Mouse (Mus musculus) spleen, postnatal 36 days (tissue): ENCODE results near the gene Swap70.
"Not testable (repeated sequence)": the region's sequence is repeated elsewhere in the genome, so short reads cannot be mapped to it uniquely, and the experiment has no call there.

ENCODE experiments used
- DNase-seq, 2 experiments: peaks; one replicate each; pipeline ENCODE4 v3.0.0; 2022; ENCODE audit warnings: low spot score in 2 of 2, mixed read lengths in 1 of 2

Gene Swap70

GRCm38 (mm10) chr7:110221586-110222481 is at the start of gene Swap70:
Gene Swap70 (plus strand): TSS chr7:110221711.
- DNase-seq: peak; percentile 89 to 91

GRCm38 (mm10) chr7:110179208-110179607 is 42.3 kb upstream of the Swap70 start:
- no peak for DNase-seq

DNA sequence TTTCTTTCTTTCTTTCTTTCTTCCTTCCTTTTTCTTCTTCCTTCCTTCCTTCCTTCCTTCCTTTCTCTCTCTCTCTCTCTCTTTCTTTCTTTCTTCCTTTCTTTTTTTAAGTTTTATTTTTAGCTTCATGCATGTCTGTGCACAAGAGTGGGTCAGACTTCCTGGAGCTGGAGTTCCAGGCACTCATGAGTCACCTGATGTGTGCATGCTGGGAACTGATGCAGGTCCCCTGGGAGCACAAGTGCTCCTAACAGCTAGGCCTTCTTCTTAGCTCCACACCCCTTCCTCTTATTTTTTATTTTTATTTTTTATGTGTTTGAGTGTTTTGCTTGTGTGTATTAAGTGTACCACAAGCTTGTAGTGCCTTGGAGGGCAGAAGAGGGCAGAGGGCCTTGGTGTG is 40.9 kb upstream of the Swap70 start:
- DNase-seq: no peak

DNA sequence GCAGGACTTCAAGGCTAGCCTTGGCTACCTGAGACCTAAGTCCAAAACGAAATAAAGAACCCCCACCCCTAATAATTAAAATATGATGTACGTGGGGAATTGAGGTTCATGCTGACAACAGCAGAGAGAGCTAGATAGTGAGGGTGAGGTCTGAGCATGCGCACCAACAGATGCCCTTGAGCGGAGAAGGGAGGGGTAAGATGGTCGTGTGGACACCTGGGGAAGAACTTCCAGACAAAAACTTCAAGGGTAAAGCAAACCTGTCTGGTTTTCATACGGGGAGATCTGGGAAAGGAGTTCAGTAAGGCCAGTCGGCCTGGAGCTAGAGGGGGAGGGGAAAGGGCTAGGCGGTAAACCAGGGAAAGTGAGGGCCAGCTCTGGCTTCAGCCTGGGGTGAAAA is 40.1 kb upstream of the Swap70 start:
- no peak for DNase-seq

DNA sequence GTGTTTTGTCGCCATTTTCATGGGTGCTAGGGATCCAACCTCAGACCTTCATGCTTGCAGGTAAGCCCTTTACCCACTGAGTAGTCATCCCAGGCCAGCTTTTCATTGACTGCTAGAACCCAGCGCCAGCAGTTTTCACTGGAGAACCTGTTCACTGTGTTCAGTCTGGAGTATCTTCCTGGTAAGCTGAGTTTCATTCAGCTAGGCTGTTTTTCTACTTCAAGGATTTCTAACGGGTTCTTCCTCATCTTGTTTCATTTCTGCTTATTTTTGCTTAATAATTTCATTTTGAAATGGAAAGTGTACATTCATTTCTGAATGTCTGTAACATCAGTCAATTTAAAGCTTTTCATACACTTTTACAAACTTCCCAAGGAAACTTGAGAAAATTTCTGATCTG is 36.9 kb upstream of the Swap70 start:
- DNase-seq: no peak

DNA sequence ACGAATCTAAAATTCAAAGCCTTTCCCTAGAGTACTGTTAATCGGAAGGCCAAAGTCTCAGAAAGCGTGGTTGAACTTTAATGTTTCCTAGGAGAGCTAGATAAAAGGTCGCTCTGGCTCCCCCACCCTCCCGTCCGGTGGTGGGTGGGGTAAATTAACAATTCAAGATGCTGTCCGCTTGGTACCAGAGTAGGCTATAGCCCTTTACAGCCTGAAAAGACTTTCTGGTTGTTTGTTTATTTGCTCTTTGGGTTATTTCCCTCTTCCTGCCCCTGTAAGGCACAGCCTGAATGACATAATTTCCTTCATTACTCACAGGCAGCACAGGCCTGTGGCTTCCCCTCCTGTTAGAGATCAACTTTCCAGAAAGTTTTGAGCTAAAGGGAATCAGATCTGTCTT is 31.6 kb upstream of the Swap70 start:
- no peak for DNase-seq

DNA sequence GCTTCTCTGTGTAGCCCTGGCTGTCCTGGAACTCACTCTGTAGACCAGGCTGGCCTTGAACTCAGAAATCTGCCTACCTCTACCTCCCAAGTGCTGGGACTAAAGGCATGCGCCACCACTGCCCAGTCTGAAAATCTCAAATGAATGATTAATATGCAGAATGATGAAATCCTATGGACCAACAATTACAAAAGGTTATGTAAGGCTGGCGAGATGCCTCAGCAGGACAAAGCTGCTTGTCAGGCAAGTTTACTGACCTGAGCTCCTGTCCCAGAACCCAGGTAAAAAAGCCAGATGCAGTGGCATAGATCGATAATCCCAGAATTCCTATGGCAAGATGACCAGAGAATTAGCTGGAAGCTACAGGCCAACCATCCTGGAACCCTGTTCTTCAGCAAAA is 28.3 kb upstream of the Swap70 start:
- no peak for DNase-seq

DNA sequence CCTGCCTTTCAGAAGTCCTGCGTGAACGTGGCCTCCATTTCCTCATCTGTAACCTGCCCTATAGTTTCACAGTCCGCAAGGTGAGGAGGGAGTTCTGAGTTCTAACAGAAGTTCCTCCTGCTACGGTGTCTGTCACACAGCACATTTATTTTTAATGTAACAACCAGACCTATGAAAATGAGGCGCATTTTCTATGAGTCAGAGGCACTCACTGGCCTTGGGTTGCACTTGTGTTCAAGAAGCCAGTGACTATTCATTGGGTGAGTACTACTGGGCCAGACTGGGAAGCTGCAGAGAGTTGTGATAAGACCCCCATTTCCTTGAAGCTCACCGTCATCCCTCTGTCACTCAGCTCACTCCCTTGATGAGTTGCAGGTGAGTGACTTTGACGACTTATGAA is 24.3 kb upstream of the Swap70 start:
- DNase-seq: peak in 1 of 2 experiments; percentile 9

- DNase-seq: peak in 1 of 2 experiments; percentile 6
Measured at GRCm38 (mm10) chr7:110201933-110202332, 19.6 kb upstream of the Swap70 start.

DNA sequence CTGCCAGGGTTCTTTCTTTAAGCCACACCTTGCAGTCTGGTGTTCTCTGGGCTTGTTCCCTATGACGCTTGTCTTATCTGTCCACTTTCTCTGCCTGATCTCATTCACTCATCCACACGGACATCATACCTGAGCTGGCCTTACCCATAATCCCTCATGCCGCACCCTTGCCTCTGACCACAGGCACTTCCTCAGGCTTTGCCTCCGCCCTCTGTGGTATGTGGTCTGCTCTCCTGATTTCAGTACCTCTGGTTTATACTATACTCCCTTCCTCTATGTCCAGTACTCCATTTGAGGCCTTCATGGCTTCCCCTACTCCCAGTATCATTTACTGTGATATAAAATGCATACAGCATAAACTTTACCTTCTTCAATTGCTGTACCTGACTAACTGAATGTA is 17.3 kb upstream of the Swap70 start:
- DNase-seq: peak in 1 of 2 experiments; percentile 17

- peak; percentile 45 to 51 for DNase-seq
Measured at GRCm38 (mm10) chr7:110208341-110208740, 13.2 kb upstream of the Swap70 start.

DNA sequence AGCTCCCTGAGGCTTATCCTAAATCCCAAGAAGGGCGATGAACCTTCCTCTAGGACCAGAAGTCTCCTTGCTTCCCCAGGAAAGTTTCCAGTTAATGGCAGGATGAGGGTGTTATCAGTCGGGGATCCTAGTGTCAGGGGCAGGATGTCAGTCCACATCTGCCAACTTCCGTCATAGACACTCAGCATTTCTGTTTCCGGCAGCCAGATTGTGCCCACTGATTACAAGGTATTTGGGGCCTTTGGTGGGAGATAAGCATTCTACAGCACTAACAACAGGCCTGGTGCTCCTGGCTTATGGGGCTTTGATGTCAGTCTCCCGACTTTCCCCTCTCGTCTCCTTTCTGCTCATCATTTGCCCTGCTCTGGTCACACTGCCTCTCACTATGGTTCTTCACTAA is 12.1 kb upstream of the Swap70 start:
- DNase-seq: no peak

DNA sequence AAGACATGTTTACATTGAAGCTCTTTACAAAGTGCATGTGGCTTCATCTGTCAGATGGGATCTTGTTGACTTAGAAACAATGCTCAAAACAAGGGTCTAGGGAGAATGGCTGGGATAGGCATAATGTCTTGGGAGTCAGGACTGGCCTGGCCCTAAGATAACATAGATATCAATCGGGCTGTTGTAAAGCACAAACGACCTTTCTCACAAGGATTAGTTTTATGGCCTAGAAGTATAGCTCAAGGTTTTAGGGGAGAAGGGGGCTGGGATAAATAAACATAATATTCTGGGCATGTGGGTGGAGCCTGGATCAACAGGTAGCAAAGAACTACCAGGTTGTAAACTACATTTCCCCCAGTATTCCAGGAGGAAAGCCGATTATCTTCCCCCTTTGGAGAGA is 10.5 kb upstream of the Swap70 start:
- DNase-seq: no peak

DNA sequence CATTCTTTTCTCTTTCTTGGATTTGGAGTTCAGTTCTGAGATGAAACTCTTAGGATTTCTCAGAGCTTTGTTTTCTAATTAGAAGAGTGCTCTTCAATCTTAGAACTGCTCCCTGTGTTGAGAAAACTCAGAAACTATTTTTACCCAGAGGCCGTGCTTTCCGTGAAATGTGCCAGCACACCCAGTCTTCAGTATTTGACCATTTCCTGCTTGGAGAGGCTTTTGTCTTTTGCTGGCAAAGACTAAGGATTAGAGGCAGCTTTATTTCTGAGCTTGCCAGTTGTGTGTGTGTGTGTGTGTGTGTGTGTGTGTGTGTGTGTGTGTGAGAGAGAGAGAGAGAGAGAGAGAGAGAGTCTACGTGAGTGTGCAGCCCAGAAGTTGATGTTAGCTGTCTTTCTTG is 6.6 kb upstream of the Swap70 start:
- no peak for DNase-seq

DNA sequence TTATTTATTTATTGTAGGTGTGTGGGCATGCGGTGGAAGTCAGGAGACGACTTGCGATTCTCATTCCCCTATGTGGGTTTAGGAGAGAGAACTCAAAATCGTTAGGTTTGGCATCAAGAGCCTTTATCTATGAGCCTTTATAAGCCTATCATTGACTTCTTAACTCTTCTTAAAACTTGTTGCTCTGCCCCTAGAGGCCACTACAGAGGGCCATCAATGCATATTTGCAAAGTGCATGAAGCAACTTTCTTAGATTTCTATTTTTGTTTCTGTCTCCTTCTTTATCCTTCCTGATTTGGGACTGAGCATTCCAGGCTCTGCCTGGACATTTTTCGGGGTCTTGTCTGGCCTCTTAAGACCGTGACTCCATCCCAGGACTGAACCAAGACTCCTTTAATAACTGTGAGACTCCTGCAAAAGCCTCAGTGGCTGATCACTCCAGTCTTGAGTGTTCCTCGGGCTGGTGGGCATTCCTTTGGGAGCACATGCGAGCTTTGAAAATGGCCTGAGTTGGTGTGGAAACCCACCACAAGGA is 393 bp upstream of the Swap70 start:
- peak; percentile 47 to 64 for DNase-seq

GRCm38 (mm10) chr7:110222583-110223182 is 1.2 kb downstream of the Swap70 start:
- no peak for DNase-seq

DNA sequence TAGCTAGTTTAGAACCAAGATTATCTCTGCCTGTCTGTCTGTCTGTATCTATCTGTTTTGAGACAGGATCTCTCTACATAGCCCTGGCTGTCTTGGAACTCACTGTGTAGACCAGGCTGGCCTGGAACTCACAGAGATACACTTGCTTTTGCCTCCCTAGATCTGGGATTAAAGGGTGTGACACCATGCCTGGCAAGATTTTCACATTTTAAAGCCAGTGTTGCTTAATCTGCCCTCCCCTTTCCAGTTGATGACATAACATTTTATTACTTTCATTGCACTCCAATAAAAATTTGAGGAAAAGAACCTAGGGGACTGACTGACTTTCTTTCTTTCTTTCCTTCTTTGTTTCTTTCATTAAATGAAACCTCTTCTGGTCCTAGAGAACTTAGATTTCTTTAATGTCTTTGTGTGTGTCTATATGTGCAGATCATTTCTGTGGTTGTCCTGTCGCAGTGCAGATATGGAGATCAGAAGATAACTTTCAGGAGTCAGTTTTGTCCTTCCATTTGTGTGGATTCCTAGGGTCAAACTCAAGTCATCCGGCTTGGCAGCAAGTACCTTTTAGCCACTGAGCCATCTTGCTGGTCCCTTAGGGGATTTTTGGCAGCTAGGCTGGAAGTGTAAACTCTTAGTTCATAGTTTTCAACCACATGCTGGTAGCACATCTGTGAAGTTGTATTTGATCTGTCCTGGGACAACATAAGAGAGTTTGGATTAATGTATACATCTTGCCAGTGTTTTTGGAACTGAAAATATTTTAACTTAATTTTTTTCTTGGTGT is 2.4 kb downstream of the Swap70 start:
- DNase-seq: no peak

GRCm38 (mm10) chr7:110226484-110226883 is 5.0 kb downstream of the Swap70 start:
- DNase-seq: no peak

DNA sequence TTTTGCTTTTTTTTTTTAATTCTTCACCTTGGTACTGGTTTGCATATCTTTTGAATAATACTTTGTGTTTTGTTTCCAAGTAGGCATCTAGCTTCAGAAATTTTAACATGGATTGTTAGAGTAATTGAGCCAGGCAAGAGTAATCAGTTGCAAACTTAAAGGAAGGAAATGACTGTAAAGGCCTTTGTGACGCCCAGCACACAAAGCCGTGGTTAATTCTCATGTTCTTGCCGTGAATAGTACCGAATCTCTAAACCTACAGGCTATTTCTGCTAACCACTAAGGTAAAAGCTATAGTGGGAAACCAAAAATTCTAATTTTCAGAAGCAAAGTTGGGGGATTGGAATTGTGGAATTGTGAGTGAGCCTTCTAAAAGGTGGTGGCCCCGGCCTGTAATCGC is 8.5 kb downstream of the Swap70 start:
- DNase-seq: no peak

- not testable (repeated sequence) for DNase-seq
Measured at GRCm38 (mm10) chr7:110231127-110231526, 9.6 kb downstream of the Swap70 start.

DNA sequence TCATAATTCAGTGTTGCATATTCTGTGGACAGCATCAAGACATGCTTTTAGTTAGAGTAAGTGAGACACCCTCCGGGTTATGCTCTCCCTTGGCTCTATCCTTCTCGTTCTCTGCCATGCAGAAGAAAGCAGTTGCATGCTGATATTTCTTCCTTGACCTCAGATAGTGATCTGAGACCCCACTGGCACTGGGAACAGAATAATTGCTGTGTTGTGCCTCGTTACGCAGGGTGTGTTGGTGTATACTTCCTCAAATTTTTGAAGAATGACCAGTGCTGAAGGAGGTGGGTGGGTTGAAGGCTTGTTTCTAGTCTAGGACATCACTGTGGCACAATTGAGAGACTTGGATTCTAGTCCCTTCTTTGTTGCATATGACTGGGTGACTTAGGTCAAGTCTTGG is 14.6 kb downstream of the Swap70 start:
- no peak for DNase-seq

DNA sequence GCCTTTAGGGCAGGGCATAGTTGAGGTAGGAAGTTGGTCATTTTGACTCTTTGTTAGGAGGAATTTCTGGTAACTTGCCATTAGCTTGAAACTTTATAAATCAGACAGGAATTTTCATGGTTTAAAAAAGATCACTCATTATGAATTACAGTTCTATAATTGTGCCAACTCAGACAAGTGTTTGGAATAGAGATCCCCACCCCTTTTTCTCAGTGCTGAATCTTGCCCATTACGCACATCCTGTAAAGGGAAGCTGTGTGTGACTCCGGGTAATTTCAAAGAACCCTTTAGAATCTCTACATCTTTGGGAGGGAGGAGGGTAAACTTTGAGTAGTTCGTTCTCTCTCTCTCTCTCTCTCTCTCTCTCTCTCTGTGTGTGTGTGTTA is 15.9 kb downstream of the Swap70 start:
- DNase-seq: peak; percentile 58 to 60
